Mouse (Mus musculus): ENCODE data around the gene Wfdc15b.
"Not testable (repeated sequence)": the region's sequence is repeated elsewhere in the genome, so short reads cannot be mapped to it uniquely, and the experiment has no call there.

Wfdc15b gene

GRCm38 (mm10) chr2:164221522-164221921 lies at the start of gene Wfdc15b:
Gene Wfdc15b, minus strand, starts transcription at chr2:164221660.
- DNase-seq (ENCODE audit: low read depth, low spot score), result no peak

- DNase-seq (ENCODE audit: low read depth, low spot score), result not testable (repeated sequence)
Measured at GRCm38 (mm10) chr2:164256540-164256939, 35.1 kb upstream of the Wfdc15b start, which contains the start of gene Svs3b. Gene Svs3b, minus strand, starts transcription at chr2:164256640.

DNA sequence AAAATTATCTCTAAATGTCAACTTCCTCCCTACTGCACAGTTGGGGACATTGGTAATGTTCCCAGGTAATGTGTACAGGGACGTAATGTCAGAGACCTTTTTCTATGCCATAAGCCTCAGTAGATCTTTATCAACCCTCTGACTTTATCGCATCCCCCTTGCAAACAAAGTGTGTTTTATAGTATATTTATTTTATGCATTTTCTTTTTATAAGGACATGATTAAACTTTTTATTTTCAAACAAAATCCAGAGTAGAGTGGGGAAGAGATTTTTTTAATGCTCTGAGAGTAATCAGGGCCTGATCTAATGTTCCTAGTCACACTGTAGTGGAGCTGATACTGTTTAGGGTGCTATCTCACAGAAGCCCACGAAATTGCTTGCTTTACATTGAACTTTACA lies 16.9 kb upstream of the Wfdc15b start, which contains the start of gene Svs2:
Gene Svs2, minus strand, starts transcription at position 101 of the 400 bp plus-strand sequence.
- no peak for DNase-seq (ENCODE audit: low read depth, low spot score)

DNA sequence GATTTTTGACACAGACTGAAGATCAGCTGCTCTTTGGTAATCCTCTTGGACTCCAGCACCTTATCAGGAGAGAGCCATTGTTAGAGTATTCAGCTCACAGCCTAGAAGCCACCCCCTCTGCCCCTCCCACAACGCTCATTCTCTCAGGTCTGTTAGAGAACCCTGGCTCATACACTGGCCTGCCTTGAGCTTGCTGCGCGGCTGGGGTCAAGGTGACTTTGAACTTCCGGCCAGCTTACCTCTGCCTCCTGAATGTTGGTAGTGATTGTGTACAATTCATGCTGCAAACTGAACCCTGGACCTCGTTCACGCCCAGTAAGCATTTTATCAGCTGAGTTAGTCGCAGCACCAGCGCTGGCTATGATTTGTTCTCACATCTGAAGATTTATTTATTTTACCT lies 11.2 kb upstream of the Wfdc15b start:
- no peak for DNase-seq (ENCODE audit: low read depth, low spot score)

DNA sequence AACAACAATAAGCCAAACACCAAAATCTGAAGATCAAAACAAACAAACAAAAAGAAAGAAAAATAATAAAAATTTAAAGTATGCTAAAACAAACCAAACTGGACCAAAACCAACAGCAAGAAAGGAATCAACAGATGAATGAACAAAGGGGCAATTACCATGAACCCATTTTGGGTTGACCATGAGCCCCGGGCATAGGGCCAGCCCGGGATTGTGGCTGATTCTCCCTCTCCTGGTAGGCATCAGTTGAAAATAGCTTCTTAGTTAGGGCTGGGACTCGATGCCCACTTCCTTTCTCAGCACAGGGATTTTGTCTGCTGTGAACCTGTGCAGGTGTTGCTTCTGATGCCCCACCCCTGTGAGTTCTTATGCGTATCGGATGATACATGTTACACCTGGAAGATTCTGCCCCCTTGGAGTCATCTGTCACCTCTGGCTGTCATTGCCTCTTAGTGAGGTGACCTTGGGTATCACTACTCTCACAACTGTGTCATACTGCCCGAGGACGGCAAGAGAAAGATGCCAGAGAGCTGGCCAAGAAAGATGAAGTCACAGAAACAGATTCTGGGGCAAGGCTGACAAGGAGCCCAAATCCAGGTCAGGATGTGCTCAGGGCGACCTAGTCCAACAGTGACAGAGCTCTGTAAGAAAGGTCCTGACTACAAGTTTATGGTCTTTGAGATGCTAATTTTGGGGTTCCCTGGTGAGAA lies 7.1 kb upstream of the Wfdc15b start:
- DNase-seq (ENCODE audit: low read depth, low spot score), result no peak

DNA sequence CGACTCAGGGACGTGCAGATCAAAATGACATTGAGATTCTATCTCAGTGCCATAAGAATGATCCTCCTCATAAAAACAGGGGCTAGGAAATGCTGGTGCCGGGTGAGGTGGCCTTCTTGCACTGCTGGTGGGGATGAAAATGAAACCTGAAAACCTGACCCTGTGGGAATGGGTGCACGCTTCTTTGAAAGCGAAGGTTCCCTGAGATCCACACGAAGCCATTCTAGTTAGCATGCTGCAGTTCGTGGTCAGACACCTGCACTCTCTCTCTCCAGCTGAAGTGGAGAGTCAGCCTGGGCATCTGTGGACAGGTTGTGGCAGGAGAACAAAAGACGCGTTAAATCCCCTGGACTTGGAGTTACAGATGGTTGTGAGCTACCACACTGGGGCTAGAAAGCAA lies 2.2 kb downstream of the Wfdc15b start:
- no peak for DNase-seq (ENCODE audit: low read depth, low spot score)

DNA sequence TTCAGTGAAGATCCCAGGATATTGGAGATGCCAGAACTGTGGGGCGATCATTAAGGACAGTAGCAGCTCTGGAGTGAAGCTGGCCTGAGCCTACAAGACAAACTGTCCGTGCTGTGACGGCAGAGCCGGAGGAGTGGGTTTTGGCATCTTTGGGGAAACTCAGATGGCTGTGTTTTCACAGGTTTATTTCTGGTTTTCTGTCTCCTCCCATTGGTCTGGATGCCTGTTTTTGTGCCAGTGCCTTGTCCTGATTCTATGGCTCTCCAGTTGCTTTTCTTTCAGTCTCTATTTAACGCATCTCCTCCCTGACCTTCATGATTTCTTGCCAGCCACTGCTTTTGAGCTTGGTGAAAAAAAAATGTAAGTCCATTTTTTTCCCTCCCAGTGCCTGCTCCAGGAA lies 8.7 kb downstream of the Wfdc15b start:
- no peak for DNase-seq (ENCODE audit: low read depth, low spot score)

DNA sequence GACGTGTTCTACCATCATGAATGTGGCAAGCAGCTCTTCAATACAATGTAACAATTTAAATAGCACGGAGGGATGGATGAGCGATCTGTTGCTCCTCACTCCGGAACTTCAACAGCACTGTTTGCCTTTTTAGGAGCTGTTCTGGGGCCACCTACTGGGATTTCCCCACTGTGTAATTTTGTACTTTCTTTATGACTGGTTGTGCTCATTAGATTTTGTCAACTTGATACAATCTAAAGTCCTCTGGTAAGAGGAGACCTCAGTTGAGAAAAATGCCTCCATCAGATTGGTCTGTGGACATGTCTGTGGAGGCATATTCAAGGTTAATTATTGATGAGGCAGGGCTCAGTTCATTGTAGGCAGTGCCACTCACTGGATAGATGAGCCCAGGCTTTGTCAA lies 10.6 kb downstream of the Wfdc15b start:
- no peak for DNase-seq (ENCODE audit: low read depth, low spot score)

- DNase-seq (ENCODE audit: low read depth, low spot score), result no peak
Measured at GRCm38 (mm10) chr2:164206676-164207075, 14.8 kb downstream of the Wfdc15b start.

GRCm38 (mm10) chr2:164206011-164206410 lies 15.4 kb downstream of the Wfdc15b start:
- DNase-seq (ENCODE audit: low read depth, low spot score), result not testable (repeated sequence)

DNA sequence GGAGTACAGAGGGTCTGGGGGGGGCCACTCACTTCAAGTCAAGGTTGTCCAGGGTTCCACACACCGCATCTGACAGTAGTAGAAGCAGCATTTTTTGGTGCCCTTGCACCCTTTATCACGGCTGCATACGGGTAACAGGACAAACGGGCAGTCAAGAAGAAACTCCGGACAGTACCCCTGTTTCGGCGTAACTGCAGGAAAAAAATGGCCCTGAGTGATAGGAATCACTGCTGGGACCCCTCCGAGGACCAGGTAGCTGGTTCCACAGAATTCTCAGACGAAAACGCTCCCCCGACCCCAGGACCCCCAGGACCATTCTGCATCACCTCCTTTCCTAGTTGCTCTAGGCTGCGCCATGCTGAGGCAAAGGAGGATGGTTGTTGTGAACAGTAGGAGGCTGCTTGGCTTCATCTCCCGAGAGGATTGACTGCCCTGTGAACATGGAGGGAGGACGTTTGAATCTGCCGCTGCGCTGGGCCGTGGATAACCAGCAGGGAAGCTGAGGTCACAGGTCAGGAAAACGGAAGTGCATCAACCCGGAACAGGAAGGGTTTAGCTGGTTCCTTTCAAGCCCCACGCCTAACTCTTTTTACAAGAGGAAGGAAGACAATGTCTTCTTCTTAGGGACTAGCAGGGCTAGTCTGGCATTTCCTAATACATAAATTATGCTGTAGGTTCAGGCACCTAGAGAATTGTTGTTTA lies 21.7 kb downstream of the Wfdc15b start, which contains the start of gene Wfdc15a:
Gene Wfdc15a, minus strand, starts transcription at position 505 of the 702 bp plus-strand sequence.
- DNase-seq (ENCODE audit: low read depth, low spot score), result no peak

- no peak for DNase-seq (ENCODE audit: low read depth, low spot score)
Measured at GRCm38 (mm10) chr2:164196700-164196990, 24.8 kb downstream of the Wfdc15b start.

GRCm38 (mm10) chr2:164195971-164196699 lies 25.3 kb downstream of the Wfdc15b start:
- no peak for DNase-seq (ENCODE audit: low read depth, low spot score)

DNA sequence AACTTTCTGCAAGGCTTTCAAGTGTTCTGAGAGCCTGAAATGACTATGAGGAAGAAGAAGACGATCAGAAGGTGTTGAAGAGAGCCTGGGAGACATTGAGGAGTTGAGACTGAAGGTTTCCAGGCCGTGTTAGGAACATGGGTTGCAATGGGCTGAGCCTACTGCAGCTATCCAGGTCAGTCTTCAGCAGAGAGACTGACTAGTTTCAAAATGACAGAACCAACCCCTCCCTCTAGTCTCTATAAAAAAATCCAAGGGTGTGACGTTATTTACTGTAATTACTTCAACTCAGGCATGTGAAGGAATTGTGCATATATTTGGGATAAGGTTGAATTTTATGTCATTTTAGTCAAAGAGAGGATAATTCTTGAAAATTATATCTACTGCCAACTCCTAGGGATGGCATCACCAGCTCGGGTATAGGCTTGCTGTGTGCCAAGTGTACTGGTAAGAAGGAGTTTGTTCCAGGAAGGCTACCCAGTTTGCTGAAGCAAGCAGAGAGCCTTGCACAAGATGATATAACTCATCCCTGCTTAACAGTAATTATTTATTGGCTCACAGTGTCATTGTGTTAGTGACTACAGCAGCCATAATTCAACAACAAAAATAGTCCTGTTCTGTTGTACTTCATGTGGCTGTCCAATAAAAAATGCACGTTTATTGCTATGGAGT lies 26.4 kb downstream of the Wfdc15b start:
- DNase-seq (ENCODE audit: low read depth, low spot score), result no peak

DNA sequence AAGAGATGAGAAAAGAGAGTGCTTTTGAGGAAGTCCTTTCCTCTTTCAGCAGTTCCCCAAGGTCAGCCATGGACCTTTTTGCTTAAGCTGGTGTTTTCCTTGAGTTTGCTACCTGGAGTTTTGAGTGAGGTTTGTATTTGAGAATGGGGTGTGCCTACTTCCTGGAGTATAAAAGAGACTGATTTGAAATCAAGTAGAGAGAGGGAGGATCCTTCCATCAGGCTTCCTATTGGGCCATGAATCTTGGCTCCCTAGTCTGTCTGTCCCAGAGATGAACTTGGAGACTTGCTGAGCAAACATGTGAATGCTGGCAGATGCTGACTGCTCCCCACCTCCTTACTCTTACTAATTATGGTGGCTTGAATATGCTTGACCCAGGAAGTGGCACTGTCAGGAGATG lies 29.2 kb downstream of the Wfdc15b start:
- DNase-seq (ENCODE audit: low read depth, low spot score), result no peak

DNA sequence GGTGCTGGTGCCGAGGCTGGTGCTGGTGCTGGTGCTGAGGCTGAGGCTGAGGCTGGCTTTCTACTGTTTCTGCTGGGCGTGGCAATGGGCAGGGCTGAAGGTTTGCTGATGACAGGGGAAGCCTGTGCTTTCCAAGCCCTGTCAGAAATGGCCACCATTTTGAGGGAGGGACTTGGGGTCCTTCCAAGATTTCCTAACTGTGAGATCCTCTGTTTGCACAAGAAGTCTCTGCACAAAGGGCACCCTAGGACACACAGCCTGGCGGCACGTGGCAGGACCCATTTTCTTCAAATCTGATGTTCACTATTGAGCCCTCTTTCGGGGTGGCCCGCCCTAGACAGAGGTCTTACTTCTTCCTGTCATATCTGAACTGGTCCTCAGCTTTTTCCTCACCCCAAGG lies 30.9 kb downstream of the Wfdc15b start, which contains the start of gene Wfdc12:
Gene Wfdc12, minus strand, starts transcription at position 33 of the 400 bp plus-strand sequence.
- no peak for DNase-seq (ENCODE audit: low read depth, low spot score)

- no peak for DNase-seq (ENCODE audit: low read depth, low spot score)
Measured at GRCm38 (mm10) chr2:164188722-164189121, 32.7 kb downstream of the Wfdc15b start.

DNA sequence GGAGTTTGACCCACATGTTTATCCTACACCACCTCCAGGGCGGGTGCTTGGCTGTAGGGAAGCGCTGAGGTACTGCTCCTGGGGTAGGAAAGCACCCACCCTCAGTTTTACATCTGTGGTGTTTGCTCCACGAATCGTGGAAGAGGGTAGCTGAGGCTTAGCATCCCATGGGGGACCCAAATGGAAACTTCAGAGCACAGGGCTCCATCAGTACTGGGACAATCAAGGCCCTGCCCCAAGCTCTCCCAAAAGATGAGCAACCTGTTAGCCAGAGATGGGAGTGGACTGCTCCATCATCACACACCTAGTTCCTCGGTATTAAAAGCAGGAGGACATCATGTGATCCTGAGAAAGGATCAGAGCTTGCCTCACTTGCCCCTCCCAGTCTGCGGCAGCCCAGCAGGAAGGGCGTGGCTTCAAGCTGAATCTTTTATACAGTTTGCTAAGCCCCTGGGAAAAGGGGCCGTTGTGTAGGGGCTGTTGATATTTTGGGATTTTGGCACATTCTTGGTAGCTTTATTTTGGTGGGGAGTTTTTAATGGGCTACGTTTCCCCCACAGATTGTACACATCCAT lies 37.2 kb downstream of the Wfdc15b start:
- DNase-seq (ENCODE audit: low read depth, low spot score), result no peak

DNA sequence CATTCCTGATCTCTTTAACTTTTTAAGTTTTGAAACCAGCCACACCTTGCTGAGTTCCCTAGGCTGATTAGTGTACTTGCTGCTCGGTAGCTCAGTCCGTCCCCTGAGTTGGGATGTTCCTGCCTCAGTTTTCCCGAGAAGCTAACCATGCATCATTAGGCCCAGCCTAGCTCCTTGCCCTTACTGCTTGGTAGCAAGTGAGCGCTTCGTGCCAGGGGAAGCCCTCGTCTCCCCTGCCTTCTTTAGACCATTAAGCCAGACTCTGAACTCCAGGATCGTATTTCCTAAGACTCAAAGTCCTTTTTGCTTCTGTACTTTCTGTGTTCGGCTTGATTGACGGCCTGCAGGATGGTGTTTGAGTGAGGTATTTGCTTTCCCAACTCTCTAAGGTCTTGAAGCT lies 38.1 kb downstream of the Wfdc15b start:
- DNase-seq (ENCODE audit: low read depth, low spot score), result no peak

- DNase-seq (ENCODE audit: low read depth, low spot score), result no peak
Measured at GRCm38 (mm10) chr2:164182692-164183255, 38.7 kb downstream of the Wfdc15b start, which contains the start of gene Wfdc5. Gene Wfdc5, minus strand, starts transcription at chr2:164182742.

DNA sequence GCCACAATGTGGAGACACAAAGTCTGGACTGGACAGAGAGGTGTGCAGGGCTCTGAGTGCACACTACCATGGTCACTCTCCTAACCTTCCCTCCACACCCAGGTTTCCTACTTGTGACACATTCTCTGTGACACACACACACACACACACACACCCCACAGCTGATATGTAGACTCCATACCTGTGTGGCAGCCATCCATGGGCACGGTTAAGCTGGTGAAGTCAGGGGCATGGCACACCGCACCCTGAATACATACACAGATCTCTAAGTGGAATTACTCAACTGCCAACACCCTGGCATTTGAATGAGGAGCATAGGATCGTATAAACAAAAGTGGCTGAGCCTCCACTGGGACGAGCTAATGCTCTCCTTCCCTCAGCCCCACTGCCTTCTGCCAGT lies 40.7 kb downstream of the Wfdc15b start:
- DNase-seq (ENCODE audit: low read depth, low spot score), result no peak
